Mouse (Mus musculus) granulocyte monocyte progenitor cell, adult 5-6 weeks (primary cell): Measurements from ENCODE around the gene Slc5a5. TPM values are rescaled to one million over a fixed set of nuclear protein-coding genes. Genes with fewer than 3 reads are reported as not detected.
A peak's percentile ranks its signal among the peaks of the same experiment; 100 is the strongest.

ENCODE experiments used
- ATAC-seq: replicated peaks from 2 replicates; pipeline ENCODE4 v1.8.0; 2016; ENCODE audit warnings: mild to moderate bottlenecking, moderate TSS enrichment, inconsistent platforms; ENCODE audit not compliant: poor library complexity, severe bottlenecking
- total RNA-seq, 2 experiments: library from RNA; stranded (forward) in 1 of 2; stranded (reverse) in 1 of 2; fragments of 200-712, 200-1000 nt in 1 of 2; fragments of >200 nt in 1 of 2; fragmentation: Nextera tagmentation in 1 of 2; gene quantifications; 2 replicates each; pipeline ENCODE4 v1.2.3; 2014 to 2017

The Slc5a5 gene
- total RNA-seq, 2 experiments from 2014 or later = 0.15 TPM; not detected in 1

DNA sequence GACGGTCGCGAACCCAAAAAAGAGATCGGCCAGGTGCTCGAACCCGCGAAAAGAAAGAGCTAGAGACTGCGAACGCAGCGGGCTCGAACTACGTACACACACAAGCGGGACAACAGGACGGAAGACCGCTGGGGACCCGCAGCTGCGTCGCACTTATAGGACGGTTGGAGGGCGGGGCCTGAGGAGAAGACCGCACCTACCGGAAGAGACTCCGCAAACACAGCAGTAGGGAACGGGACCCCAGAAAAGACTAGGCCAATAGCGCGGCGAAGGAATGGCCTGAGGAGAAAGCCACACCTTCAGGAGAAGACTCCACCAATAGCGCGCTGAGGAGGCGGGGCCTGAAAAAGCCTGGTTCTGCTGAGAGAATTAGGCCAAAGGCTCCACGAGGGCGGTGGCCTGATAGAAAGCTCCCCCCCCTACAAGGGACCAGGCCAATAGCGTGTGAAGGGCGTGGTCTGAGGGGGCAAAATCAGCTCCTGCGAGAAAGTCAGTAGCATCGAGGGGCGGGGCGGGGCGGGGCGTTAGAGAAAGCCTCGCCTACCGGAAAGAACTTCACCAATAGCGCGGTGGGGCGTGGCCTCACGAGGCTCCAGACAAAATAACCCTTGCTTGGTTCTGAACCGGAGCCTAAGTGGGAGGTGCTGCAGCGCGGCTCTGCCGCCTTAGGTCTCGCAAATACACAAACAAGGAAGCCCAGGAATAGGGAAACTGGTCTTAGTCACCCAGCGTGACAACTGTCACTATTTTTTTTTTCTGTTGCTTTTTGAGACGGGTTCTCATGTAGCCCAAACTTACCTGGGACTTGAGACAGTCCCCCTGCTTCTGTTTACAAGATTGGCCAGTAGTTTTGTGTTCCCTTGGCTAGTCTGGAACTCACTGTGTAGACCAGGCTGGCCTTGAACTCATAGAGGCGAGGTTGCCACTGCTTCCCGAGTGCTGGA lies 52.9 kb downstream of the Slc5a5 start, which contains the start of gene Arrdc2:
Gene Arrdc2, minus strand, starts transcription at position 313 of the 944 bp plus-strand sequence.
- ATAC-seq = peak; percentile 81

DNA sequence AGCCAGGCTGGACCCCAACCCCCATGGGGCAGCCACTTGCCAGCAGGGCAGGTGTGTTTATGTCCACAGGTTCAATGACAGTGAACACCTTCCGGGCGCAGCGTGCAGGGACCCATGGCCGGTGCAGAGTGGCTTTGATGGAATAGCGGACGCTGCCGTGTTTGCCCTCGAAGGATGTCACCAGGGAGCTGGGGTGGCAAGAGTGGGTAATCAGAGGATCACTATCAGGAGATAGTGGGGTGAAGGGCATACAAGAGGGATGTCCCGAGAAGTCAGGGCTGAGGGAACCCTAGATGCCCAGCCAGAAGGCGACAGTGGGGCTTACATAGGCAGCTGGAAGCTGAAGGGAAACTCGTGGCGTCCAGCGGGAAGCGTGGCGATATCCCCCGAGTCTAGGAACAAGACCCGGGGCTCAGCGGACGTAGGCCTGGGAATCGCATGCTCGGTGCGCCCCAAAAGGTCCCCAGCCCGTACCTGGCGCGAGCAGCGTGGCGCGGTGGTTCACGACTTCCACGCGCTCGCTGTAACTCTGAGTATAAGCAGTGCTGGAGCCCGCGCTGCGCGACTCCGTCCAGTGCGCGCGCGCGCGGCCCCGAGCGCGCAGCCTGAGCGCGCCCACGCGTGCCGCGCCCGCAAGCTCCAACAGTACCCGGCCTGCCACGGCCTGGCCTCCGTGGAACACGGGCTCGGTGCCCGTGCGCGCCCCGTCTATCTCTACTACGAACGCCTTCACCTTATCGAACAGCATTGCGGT lies 53.7 kb downstream of the Slc5a5 start:
- peak; percentile 12 for ATAC-seq

DNA sequence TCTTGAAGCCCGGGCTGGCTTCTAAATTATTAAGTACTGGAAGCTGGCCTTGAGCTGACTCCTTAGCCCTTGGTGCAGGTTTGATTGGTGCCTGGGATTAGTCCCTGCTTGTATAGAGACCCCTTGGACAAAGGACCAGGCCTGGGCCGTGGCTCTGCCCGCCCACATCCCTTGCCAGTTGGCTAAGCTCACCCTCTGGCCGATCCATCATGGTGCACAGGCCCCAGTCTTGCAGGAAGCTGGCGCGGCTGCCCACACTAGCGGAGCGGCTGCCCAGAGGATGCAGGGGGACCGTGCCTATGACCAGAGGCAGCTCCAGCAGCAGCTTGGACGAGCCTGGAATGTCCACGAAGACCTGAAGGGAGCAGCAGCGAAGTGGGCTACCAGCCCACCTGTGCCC lies 55.9 kb downstream of the Slc5a5 start:
- no peak for ATAC-seq

DNA sequence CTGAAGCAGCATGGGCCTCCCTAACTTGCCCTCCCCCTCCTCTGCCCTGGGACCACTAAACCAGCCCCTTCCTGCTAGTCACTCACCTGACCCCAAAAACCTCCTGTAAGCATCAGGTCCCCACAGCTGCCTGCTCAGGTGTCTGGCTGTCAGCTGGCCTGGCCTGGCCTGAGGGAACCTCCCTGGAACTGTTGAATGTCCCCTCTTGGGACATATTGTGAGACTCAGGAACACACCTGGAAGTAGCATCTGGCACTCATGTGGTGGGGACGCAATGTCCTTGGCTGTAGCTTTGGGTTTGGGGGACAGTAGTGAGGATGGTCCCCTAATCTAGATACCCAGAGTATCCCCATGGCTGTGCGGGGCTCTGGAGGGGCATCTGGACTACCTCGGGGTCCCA lies 58.5 kb downstream of the Slc5a5 start:
- ATAC-seq = no peak

DNA sequence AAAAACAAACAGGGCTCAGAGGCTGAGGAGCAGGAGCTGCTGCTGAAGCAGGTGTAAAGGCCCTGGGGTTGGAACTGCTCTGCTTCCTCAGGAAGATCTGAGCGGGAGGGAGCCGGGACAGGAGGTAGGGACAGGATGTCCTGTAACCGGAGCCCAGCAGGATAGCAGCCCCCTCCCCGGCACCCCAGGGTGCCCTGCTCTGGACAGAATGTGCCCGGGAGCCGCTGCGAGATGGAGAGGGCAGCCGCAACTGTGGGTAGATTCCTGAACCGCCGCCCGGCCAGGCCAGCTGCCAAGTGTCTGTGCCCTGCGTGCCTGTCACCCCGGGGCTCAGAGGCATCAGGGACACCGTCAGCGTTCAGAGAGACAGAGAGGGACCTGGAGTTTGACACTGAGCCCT lies 59.0 kb downstream of the Slc5a5 start:
- ATAC-seq = no peak

DNA sequence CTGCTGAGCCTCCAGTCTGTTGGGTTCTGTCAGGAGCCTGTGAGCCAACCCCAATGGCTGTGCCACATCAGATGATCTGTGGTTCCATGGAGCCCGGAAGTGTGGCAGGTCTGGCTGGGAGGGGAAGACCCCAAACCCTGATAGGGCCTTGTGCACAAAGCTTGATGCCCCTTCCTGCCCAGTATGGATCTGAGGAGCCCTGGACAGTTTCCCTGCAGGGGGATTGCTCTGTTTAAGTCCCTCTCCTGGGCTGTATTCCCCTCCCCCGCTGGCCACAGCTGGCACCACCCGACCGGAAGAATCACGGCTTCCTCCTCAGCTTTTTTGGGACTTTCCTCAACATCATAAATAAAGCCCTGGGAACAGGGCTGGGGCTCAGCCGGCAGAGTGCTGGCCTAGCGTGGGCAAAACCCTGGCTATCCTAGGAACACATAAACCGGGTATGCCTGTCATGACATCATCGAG lies 59.5 kb downstream of the Slc5a5 start:
- peak; percentile 85 for ATAC-seq

Other genes starting within 250 kb of the Slc5a5 start
- gene Pgpep1, start 232.4 kb downstream of the Slc5a5 start, total RNA-seq (2014; fragmentation: Nextera tagmentation) = 8.5 and 31.0 TPM in 2 replicates
- gene Pgpep1, start 232.4 kb downstream of the Slc5a5 start, total RNA-seq (2017) = 6.5 and 6.9 TPM in 2 replicates
- 187 and 226 TPM in 2 replicates for gene Lsm4, start 219.5 kb downstream of the Slc5a5 start, total RNA-seq (2014; fragmentation: Nextera tagmentation)
- 247 and 312 TPM in 2 replicates for gene Lsm4, start 219.5 kb downstream of the Slc5a5 start, total RNA-seq (2017)
- 7.7 and 12.3 TPM in 2 replicates for gene Jund, start 193.8 kb downstream of the Slc5a5 start, total RNA-seq (2014; fragmentation: Nextera tagmentation)
- 24.6 and 27.0 TPM in 2 replicates for gene Jund, start 193.8 kb downstream of the Slc5a5 start, total RNA-seq (2017)
- not detected in 2 replicates for gene Iqcn, start 189.3 kb downstream of the Slc5a5 start, total RNA-seq (2014; fragmentation: Nextera tagmentation)
- not detected in 2 replicates for gene Iqcn, start 189.3 kb downstream of the Slc5a5 start, total RNA-seq (2017)
- not detected in 2 replicates for gene Gm3336, start 174.2 kb downstream of the Slc5a5 start, total RNA-seq (2014; fragmentation: Nextera tagmentation)
- gene Gm3336, start 174.2 kb downstream of the Slc5a5 start, total RNA-seq (2017) = not detected in 2 replicates
- not detected in 2 replicates for gene Pde4c, start 169.0 kb downstream of the Slc5a5 start, total RNA-seq (2014; fragmentation: Nextera tagmentation)
- gene Pde4c, start 169.0 kb downstream of the Slc5a5 start, total RNA-seq (2017) = not detected in 2 replicates
- 5.5 and 10.8 TPM in 2 replicates for gene Rab3a, start 138.1 kb downstream of the Slc5a5 start, total RNA-seq (2014; fragmentation: Nextera tagmentation)
- gene Rab3a, start 138.1 kb downstream of the Slc5a5 start, total RNA-seq (2017) = 0.34 and 1.6 TPM in 2 replicates
- 28.6 and 41.1 TPM in 2 replicates for gene Mpv17l2, start 131.8 kb downstream of the Slc5a5 start, total RNA-seq (2014; fragmentation: Nextera tagmentation)
- 9.0 and 9.3 TPM in 2 replicates for gene Mpv17l2, start 131.8 kb downstream of the Slc5a5 start, total RNA-seq (2017)
- gene Pik3r2, start 116.0 kb downstream of the Slc5a5 start, total RNA-seq (2014; fragmentation: Nextera tagmentation) = 6.6 and 14.0 TPM in 2 replicates
- gene Pik3r2, start 116.0 kb downstream of the Slc5a5 start, total RNA-seq (2017) = 12.1 and 16.6 TPM in 2 replicates
- gene Mast3, start 87.7 kb downstream of the Slc5a5 start, total RNA-seq (2014; fragmentation: Nextera tagmentation) = 74.8 and 78.5 TPM in 2 replicates
- 12.4 and 12.5 TPM in 2 replicates for gene Mast3, start 87.7 kb downstream of the Slc5a5 start, total RNA-seq (2017)
- gene Il12rb1, start 84.3 kb downstream of the Slc5a5 start, total RNA-seq (2014; fragmentation: Nextera tagmentation) = 0.24 and 0.62 TPM in 2 replicates
- gene Il12rb1, start 84.3 kb downstream of the Slc5a5 start, total RNA-seq (2017) = 0.52 and 1.4 TPM in 2 replicates
- gene Arrdc2, start 53.0 kb downstream of the Slc5a5 start, total RNA-seq (2014; fragmentation: Nextera tagmentation) = 5.0 and 16.1 TPM in 2 replicates
- 4.7 and 8.7 TPM in 2 replicates for gene Arrdc2, start 53.0 kb downstream of the Slc5a5 start, total RNA-seq (2017)
- 0.30 and 0.49 TPM in 2 replicates for gene Kcnn1, start 29.5 kb downstream of the Slc5a5 start, total RNA-seq (2014; fragmentation: Nextera tagmentation)
- 0.90 and 3.5 TPM in 2 replicates for gene Kcnn1, start 29.5 kb downstream of the Slc5a5 start, total RNA-seq (2017)
- gene Ccdc124, start 18.8 kb downstream of the Slc5a5 start, total RNA-seq (2014; fragmentation: Nextera tagmentation) = 19.4 and 22.3 TPM in 2 replicates
- gene Ccdc124, start 18.8 kb downstream of the Slc5a5 start, total RNA-seq (2017) = 35.9 and 38.9 TPM in 2 replicates
- gene Rpl18a, start 4.7 kb upstream of the Slc5a5 start, total RNA-seq (2014; fragmentation: Nextera tagmentation) = 5,658 and 6,549 TPM in 2 replicates
- gene Rpl18a, start 4.7 kb upstream of the Slc5a5 start, total RNA-seq (2017) = 2,742 and 3,425 TPM in 2 replicates
- 12.1 and 24.0 TPM in 2 replicates for gene Map1s, start 13.2 kb upstream of the Slc5a5 start, total RNA-seq (2014; fragmentation: Nextera tagmentation)
- 7.4 and 7.6 TPM in 2 replicates for gene Map1s, start 13.2 kb upstream of the Slc5a5 start, total RNA-seq (2017)